Mouse (Mus musculus) heart, postnatal 0 days (tissue): Measurements from ENCODE around the gene Insl3.

ENCODE experiments used
- CTCF ChIP-seq: IDR thresholded peaks from 2 replicates; pipeline ENCODE4 v1.5.1; 2016; ENCODE audit warnings: antibody characterized with exemption, control low read depth, low read depth
- EP300 ChIP-seq: IDR thresholded peaks from 2 replicates; pipeline ENCODE4 v1.6.1; 2016; ENCODE audit warnings: antibody characterized with exemption, low read depth

DNA sequence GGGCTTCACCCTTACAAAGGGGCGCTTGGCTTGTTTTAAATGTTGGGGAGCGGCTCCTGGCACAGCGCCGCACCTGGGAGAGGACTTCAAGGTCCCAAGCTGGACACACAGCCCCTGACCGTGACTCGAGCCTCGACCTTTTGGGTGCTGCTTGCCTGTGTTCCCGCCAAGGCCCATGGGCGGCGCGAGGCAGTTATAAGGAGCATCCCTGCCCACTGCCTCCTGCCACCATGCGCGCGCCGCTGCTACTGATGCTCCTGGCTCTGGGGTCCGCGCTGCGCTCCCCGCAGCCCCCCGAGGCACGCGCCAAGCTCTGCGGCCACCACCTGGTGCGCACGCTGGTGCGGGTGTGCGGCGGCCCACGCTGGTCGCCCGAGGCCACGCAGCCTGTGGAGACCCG lies at the start of gene Insl3:
- TF ChIP-seq CTCF (no peak), EP300 (no peak)
